Comparison of ENCODE assay signal across 27 mouse cellular contexts in the genomic region with DNA sequence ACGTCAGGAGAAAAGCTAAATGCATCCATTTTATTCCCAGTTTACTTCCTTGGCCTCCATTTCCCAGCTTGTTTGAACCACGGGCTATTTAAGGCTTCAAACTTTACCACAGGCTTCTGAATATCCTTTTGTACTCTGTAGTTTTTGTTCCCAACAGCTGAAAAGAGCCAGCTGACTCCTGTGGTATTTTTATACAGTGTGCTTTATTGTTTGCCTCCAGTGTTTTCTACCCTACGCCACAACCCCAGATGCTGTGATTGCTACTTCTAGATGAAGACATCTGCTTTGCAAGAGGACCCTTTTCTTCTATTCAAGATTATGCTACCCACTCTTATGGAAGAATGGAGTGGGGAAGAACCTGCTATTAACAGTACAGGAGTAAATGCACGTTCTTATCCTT.
DNase-seq lines count a peak whose midpoint lies in the region; ATAC-seq and TF ChIP-seq lines count a peak whose summit lies in the region.
"Had no signal": no experiment of that assay in that cellular context is flagged by ENCODE, and none has a peak within 500 bp of the region (broad histone marks: within the 10 kb centered on the region; RNA-seq: fewer than 3 reads in every experiment).

No protein-coding gene starts in this region.

- no peak overlapping the region for H3K4me2 ChIP-seq in forebrain, embryonic 13.5 days
- no peak overlapping the region for H3K4me2 ChIP-seq in midbrain, embryonic 12.5 days (replicated peaks)
- no peak overlapping the region for H3K4me2 ChIP-seq in midbrain, postnatal 0 days (ENCODE audit: low read depth, low read length, poor library complexity, severe bottlenecking)
- H3K4me2 ChIP-seq: liver, embryonic 11.5 days; neural tube, embryonic 15.5 days had no signal

- WGBS in forebrain, embryonic 13.5 days, result 37% methylated on average over 4 of the region's 4 CpGs
- 75% methylated on average over 4 of the region's 4 CpGs for WGBS in forebrain, embryonic 10.5 days
- 61% methylated on average over 4 of the region's 4 CpGs for WGBS in midbrain, embryonic 12.5 days
- WGBS in midbrain, postnatal 0 days, result 50% methylated on average over 4 of the region's 4 CpGs

- H3K9me3 ChIP-seq in forebrain, embryonic 13.5 days (replicated peaks), result no peaks in the 10 kb centered on the region
- no peaks in the 10 kb centered on the region for H3K9me3 ChIP-seq in forebrain, embryonic 10.5 days
- H3K9me3 ChIP-seq in midbrain, embryonic 12.5 days, result no peaks in the 10 kb centered on the region
- no peaks in the 10 kb centered on the region for H3K9me3 ChIP-seq in midbrain, postnatal 0 days (ENCODE audit: low read length)
- H3K9me3 ChIP-seq: heart, embryonic 10.5 days; neural tube, embryonic 15.5 days had no signal

- H3K4me1 ChIP-seq in forebrain, embryonic 13.5 days, result peaks cover 7% of the 10 kb centered on the region
- H3K4me1 ChIP-seq in forebrain, embryonic 10.5 days, result 0 out of 2 replicates have a peak, but pooled peaks cover 5% of the 10 kb centered on the region
- peaks cover 8% of the 10 kb centered on the region; the same call in 1 of the 2 replicates for H3K4me1 ChIP-seq in midbrain, embryonic 12.5 days
- no peaks in the 10 kb centered on the region for H3K4me1 ChIP-seq in midbrain, postnatal 0 days (ENCODE audit: insufficient read depth, low read length)
- H3K4me1 ChIP-seq: heart, embryonic 10.5 days; neural tube, embryonic 15.5 days had no signal

- H3K27me3 ChIP-seq in forebrain, embryonic 13.5 days, result no peaks in the 10 kb centered on the region
- H3K27me3 ChIP-seq in forebrain, embryonic 10.5 days (ENCODE audit: poor library complexity, severe bottlenecking), result no peaks in the 10 kb centered on the region
- no peaks in the 10 kb centered on the region for H3K27me3 ChIP-seq in midbrain, embryonic 12.5 days
- H3K27me3 ChIP-seq in midbrain, postnatal 0 days (ENCODE audit: insufficient read depth, low read length), result no peaks in the 10 kb centered on the region
- H3K27me3 ChIP-seq: neural tube, embryonic 15.5 days had no signal

- no peak overlapping the region for H3K27ac ChIP-seq in forebrain, embryonic 13.5 days
- H3K27ac ChIP-seq in forebrain, embryonic 10.5 days, result no peak overlapping the region
- no peak overlapping the region for H3K27ac ChIP-seq in midbrain, embryonic 12.5 days (replicated peaks)
- H3K27ac ChIP-seq in midbrain, postnatal 0 days (ENCODE audit: low read depth, low read length), result no peak overlapping the region
- H3K27ac ChIP-seq: heart, embryonic 10.5 days; macrophage; neural tube, embryonic 15.5 days had no signal

- H3K4me3 ChIP-seq in forebrain, embryonic 13.5 days, result no peak overlapping the region
- H3K4me3 ChIP-seq in forebrain, embryonic 10.5 days, result no peak overlapping the region
- H3K4me3 ChIP-seq in midbrain, embryonic 12.5 days, result no peak overlapping the region
- no peak overlapping the region for H3K4me3 ChIP-seq in midbrain, postnatal 0 days (ENCODE audit: low read depth, low read length)
- H3K4me3 ChIP-seq: heart, embryonic 10.5 days; neural tube, embryonic 15.5 days had no signal

- peak; percentile 69; the same call in 1 of the 2 replicates for ATAC-seq in forebrain, embryonic 13.5 days
- peak; percentile 63; the same call in 1 of the 2 replicates for ATAC-seq in midbrain, embryonic 12.5 days (ENCODE audit: low FRiP score, low read depth)
- no peak for ATAC-seq in midbrain, postnatal 0 days (ENCODE audit: low FRiP score)
- ATAC-seq: CD4-positive, CD25-positive, alpha-beta regulatory T cell, adult 4 months; hindbrain, embryonic 16.5 days; intestine, embryonic 16.5 days; liver, postnatal 0 days; lung, postnatal 0 days; midbrain, embryonic 16.5 days had no signal

- no peaks in the 10 kb centered on the region for H3K36me3 ChIP-seq in forebrain, embryonic 13.5 days (ENCODE audit: poor library complexity, severe bottlenecking)
- no peaks in the 10 kb centered on the region for H3K36me3 ChIP-seq in forebrain, embryonic 10.5 days (replicated peaks)
- no peaks in the 10 kb centered on the region for H3K36me3 ChIP-seq in midbrain, embryonic 12.5 days
- H3K36me3 ChIP-seq in midbrain, postnatal 0 days (ENCODE audit: insufficient read depth, low read length), result no peaks in the 10 kb centered on the region
- H3K36me3 ChIP-seq: heart, embryonic 10.5 days; neural tube, embryonic 15.5 days had no signal

- no peak for DNase-seq in forebrain, embryonic 10.5 days (ENCODE audit: extremely low spot score, low spot score)
- peak; percentile 13 to 51 for DNase-seq in layer of hippocampus, adult 18-20 months (ENCODE audit: low spot score in 2 of 2)
- no peak for DNase-seq in layer of hippocampus, postnatal 25 days (ENCODE audit: extremely low spot score in 1 of 2, low spot score in 1 of 2)
- DNase-seq in midbrain, postnatal 0 days (ENCODE audit: low spot score), result no peak
- DNase-seq in telencephalon, adult 2 months (ENCODE audit: low read depth, low spot score), result peak; percentile 74
- DNase-seq in thymus, postnatal 36 days, result no peak
- DNase-seq: adrenal gland, postnatal 25 days; cerebellum, adult 11 months; cerebellum, adult 9-11 months; gastrocnemius, postnatal 10 days; kidney, adult 9 months; kidney, postnatal 14 days; liver, postnatal 0 days; right cerebral cortex, postnatal 14 days; spleen, adult 18-20 months; thymus, postnatal 14 days had no signal

- H3K9ac ChIP-seq in forebrain, embryonic 13.5 days, result no peak overlapping the region
- H3K9ac ChIP-seq in midbrain, embryonic 12.5 days (replicated peaks), result no peak overlapping the region
- H3K9ac ChIP-seq in midbrain, postnatal 0 days (replicated peaks; ENCODE audit: low read length, poor library complexity, severe bottlenecking), result no peak overlapping the region
- H3K9ac ChIP-seq: liver, postnatal 0 days; neural tube, embryonic 15.5 days had no signal

- TF ChIP-seq CTCF in midbrain, postnatal 0 days (IDR thresholded peaks at IDR 0.05), result no peak

Comparison
In these comparisons a context has a peak if more than half of its experiments do, and no peak if none do; other contexts are left out.
1. DNase-seq: peak in layer of hippocampus, adult 18-20 months (2 of 2) and telencephalon, adult 2 months (single experiment); none in forebrain, embryonic 10.5 days (single experiment), layer of hippocampus, postnatal 25 days (0 of 2), midbrain, postnatal 0 days (single experiment) and thymus, postnatal 36 days (0 of 2).